Mouse (Mus musculus): ENCODE results near the gene Rftn1.
A peak's percentile ranks its signal among the peaks of the same experiment; 100 is the strongest.

The Rftn1 gene

DNA sequence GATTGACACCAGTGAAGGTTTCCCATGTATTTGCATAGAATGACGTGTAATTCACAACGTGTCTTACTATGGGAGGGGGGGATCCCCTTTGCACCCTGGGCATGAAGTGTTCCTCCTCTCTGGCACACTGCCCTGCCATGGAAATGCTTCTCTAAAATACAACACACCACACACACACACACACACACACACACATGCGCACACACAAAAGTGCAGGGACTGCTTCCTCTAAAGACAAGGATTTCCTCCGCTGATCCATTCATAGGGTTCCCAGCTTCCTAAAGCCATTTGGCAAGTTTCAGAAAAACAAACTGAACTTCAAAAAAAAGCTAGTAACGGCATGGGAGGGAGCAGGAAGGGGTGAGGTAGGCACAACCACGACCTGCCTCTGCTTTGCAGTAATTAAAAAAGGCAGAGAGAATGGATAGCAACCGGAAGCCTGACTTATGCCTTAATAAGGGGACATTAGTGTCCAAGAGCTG, 20.5 kb downstream of the Rftn1 start:
- peak; percentile 55 to 68 for DNase-seq

GRCm38 (mm10) chr17:50160904-50161805, 29.3 kb downstream of the Rftn1 start:
- peak in 1 of 2 experiments; percentile 15 for DNase-seq

DNA sequence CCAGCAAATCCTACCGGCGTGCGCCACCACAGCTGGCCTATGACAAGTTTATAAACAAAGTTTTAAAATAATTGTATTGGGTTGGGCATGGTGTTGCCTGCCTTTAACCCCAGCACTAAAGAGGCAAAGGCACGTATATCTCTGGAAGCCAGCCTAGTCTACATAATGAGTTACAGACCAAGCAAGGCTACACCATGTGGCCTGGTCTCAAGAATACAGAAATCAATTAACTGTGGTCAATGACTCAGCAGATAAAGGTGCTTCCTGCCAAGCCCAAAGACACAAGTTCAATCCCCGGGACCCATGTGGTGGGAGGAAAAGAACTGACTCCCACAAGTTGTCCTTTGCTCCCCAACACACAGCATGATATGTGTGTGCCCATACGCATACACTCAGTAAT, 30.1 kb downstream of the Rftn1 start:
- no peak for DNase-seq

GRCm38 (mm10) chr17:50159816-50160215, 30.7 kb downstream of the Rftn1 start:
- no peak for DNase-seq

DNA sequence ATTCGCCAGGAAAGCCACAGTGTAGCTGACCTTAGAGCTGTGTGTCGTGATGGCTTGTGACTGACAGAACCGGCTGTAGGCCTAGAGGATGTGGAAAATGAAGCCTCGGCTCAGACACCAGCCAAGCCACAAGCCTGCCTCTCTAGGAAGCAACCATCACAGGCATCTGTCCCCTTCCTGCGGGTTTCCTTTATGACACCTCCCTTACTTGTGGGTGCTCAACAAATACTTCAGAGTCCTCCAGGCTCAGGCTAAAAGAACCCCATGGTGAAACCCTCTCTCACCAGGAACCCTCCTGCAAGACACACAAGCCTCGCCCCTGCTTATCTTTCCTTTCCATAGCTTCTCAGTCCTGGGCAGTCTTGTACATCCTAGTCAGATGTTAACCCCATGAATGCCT, 31.9 kb downstream of the Rftn1 start:
- DNase-seq, result no peak

GRCm38 (mm10) chr17:50157190-50158150, 33.0 kb downstream of the Rftn1 start:
- DNase-seq, result no peak

DNA sequence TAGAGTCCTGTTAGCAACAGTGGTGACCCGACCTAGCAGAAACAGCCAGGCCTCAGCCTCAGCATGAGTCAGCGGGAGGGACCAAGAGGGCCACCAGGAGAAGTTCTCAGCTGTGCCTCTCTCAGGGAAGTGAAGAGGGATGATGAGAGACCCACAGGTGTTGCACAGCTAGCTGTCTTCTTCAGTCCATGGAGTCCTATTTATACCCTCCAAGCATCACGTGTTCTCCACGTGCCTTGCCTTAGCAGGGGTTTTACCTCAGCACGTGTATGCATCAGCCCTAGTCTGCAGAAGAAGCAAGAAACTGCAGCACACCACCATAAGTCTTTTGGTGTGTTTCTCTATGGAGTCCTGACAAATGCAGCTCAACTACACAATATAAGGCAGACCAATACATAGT, 38.4 kb downstream of the Rftn1 start:
- DNase-seq, result no peak

DNA sequence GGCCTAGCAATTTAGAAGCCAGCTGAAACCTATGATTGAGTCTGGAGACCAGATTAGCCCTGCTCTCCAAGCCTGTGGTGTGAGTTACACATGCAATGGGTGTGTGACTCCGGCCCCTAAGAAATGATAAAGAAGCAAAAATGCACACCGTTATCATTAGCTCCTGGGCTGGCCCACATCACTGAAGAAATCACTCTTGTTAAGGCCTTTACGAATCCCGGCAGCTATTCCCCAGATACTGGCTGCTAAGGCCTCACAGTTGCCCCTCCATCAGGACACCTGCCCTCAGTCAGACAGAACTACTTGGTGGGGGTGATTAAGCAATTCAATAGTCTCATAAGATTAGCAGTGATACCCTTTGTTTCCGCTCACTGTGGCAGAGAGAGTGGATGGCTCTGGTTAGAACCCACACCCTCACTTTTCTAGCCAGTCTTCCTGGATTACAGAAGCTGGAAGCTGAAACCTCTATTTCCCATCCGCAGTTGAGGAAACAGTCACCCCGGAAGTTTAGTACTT, 39.2 kb downstream of the Rftn1 start:
- no peak for DNase-seq

DNA sequence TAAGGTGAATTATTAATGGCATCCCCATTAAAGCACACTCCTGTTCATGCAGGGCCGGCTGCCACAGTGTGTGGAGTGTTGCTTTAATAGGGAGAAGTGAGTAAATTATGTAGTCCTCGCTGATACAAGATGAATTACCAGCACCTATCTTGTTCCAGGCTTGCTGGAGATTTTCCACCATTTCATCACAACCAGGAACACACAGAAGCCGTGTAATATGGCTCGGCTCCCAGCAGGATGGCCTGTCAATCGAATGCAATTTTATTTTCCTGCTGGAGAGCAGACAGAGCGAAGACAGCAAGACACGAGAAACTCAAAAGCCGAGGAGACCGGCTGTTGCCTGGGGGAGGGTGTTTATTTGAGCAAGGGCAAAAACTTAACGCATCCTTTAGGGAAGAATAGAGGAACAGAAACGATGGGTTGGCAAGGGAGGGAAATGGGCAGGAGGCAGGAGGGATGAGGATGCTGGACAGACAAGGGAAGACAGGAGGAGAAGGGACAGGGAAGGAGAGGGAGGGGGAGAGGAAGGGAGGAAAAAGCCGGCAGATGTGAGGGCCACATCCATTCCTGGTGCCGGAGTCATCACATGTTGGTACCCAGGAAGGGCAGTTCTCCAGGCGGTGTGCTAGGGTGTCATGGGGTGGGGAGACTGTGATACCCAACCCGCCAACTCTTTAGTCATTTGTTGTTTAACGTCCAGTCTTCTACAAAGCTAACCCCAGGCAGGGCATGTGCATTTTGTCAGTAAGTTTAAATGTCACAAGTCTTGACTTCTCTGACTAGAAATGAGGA, 39.9 kb downstream of the Rftn1 start:
- no peak for DNase-seq

GRCm38 (mm10) chr17:50149690-50150210, 40.7 kb downstream of the Rftn1 start:
- no peak for DNase-seq

GRCm38 (mm10) chr17:50147831-50148587, 42.5 kb downstream of the Rftn1 start:
- no peak for DNase-seq

DNA sequence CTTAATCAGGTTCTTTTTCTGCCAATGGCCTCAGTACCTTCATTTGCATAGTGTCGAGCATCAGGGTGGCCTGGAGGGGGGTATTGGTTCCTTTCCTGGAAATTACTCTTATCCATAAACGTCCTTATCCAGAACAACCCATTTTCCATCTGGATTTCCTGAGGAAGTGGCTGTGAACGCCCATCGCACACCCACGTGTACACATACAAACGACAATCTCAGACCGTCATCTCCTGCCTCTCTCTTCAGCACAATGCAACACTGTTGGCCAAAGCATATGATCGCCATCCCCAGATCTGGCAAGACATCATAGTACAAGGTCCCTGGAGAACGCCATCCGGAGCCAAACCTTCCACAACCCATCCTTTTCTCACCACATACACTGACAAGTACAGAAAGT, 47.1 kb downstream of the Rftn1 start:
- DNase-seq, result peak in 1 of 2 experiments; percentile 14

GRCm38 (mm10) chr17:50142553-50142952, 47.9 kb downstream of the Rftn1 start:
- no peak for DNase-seq

DNA sequence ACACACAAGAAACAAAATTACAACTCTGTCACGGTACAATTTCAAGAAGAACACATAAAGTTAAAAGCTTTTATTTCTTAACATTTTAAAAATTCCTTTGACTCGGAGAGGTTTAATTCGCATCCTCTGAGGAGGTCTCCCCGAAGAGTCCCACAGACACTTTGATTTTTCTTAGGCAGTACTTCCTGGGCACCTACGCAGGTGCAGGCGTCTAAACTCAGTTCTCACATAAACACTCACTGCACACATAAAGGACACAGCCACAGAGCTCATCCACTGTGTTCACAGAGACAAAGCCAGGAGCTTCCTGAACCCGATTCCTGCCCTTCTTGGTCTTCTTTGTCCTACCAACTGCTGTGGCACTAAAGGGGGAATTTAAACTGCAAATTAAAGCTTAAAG, 48.3 kb downstream of the Rftn1 start:
- DNase-seq, result no peak

- peak; percentile 51 to 66 for DNase-seq
Observed at GRCm38 (mm10) chr17:50136060-50136459, 54.4 kb downstream of the Rftn1 start.

DNA sequence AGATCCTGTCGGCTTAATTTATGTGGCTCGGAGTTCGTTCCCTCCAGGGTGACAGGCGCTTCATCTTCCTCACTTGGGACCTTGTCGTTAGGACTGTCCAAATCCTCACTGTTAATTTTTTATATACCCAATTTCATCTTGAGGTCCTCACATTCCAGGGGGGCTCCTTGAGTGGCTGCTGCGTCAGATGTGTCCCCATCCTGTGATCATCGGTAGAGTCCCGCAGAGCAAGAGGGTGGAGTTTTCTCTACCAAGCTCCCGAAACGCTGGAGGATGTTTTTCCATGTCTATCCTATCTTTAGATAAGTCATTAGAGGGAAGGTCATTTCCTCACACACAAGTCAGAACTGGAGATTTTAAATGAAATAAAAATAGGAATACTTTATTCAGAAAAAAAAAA, 55.0 kb downstream of the Rftn1 start:
- no peak for DNase-seq

DNA sequence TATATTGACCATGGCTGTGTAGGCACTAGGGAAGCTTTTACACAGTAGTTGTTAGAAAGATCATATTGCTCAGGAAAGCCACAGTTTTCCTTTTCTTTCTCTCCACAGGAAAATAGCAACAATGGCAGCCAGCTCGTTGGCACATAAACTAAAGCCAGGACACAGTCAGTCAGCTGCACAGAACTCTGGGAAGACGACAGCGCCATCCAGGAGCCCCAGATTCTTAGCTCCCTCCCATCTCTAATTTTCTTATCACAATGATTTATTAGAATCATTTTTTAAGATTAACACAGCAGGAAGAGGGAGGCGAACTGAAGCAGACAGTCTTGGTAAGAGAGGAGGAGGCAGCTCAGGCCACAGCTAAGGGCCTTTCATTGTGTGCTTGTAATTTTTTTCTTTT, 58.8 kb downstream of the Rftn1 start:
- peak in 1 of 2 experiments; percentile 18 for DNase-seq

GRCm38 (mm10) chr17:50130421-50130820, 60.1 kb downstream of the Rftn1 start:
- DNase-seq, result no peak

- DNase-seq, result no peak
Observed at GRCm38 (mm10) chr17:50128392-50128791, 62.1 kb downstream of the Rftn1 start.

GRCm38 (mm10) chr17:50127045-50127813, 63.2 kb downstream of the Rftn1 start:
- DNase-seq, result peak in 1 of 2 experiments; percentile 25

All from kidney, adult 8-10 months (tissue).